Mouse (Mus musculus) cerebellum, adult 11-12 months (tissue): ENCODE results near the gene Gm45140.

Source experiments
- DNase-seq: peaks from one replicate; pipeline ENCODE4 v3.0.0; 2022

Gene Gm45140

DNA sequence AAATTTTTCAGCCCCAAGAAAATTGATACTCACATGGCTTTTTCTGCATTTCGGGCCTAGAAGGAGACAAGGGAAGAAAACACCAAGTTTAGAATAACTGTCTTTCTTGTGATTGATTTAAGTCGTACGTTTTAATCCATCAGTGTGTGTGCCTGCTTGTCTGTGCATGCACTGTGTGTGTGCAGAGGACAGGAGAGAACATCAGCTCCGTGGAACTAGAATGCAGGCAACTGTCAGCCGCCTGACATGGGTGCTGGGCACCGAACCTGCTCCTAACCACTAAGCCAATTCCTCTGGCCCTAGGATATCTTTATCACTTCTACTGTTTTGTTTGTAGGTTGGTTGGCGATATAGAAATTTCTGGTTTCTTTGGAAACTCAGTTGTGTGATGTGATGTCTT, at the start of gene Gm45140:
Gm45140 (minus strand) TSS at position 101 of the 400 bp plus-strand sequence.
- DNase-seq: no peak

DNA sequence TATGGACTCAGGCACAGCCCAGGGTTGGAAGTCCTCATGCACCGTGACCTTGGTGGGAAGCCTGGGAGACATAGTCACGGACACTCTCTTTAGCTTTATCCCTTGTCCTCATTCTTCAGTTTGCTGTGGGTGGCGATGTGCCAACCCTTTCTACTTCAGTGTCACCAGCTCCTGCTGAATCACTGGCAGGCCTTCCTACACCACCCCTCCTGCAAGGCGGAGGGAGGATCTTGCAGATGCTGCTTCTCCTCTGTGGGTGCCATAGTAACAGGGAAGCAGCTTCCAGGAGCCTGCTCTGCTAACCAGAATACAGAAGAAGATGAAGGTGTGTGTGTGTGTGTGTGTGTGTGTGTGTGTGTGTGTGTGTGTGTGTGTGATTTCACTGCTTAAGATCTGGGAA, 47.2 kb upstream of the Gm45140 start:
- no peak for DNase-seq

DNA sequence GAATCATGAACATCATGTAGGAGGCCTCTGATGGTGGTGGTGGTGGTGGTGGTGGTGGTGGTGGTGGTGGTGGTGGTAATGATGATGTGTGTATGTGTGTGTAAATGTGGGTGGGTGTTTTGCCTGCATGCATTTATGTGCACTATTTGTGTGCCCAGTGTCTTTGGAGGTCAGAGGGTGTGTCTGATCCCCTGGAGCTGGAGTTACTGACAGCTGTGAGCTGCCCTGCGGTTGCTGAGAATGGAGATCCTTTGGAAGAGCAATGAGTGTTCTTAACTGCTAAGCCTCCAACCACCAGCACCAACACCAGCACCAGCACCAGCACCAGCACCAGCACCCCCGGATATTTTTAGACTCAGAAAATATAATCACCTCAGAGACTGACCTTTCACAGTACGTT, 46.6 kb upstream of the Gm45140 start:
- DNase-seq: no peak

DNA sequence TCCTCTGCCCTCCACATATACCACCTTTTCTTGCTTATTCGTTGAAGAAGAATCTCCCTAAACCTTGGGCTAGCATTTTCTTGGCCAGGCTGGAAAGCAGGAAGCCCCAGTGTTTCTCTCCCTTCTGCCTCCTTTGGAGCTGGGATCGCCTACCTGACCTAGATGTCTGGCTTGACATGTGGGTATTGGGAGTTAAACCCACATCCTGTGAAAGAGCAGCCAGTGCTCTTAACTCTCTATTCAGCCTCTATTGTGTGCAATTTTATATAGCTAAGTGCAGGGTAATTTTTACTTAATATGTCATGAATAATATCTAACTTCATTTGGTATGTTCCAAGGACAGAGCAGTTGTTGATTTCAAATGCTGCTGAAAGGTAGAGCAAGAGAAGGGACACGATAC, 44.0 kb upstream of the Gm45140 start:
- DNase-seq: no peak

DNA sequence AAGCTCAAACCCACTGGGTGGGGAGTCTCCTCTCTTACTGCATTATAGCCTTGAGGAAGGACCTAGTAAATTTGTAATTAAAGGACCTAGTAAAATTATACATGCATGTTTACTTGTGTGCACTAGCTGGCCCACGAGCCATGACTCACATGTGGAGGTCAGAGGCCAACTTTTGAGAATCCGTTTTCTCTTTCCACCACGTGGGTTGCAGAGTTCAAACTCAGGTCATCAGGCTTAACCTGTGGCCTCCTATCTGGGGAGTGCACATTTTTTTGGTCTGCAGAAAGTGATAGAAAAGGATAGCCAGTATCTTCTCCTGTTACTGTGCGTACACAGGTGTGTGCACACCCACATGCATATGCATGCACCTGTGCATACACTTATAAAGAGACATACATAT, 43.4 kb upstream of the Gm45140 start:
- DNase-seq: no peak

DNA sequence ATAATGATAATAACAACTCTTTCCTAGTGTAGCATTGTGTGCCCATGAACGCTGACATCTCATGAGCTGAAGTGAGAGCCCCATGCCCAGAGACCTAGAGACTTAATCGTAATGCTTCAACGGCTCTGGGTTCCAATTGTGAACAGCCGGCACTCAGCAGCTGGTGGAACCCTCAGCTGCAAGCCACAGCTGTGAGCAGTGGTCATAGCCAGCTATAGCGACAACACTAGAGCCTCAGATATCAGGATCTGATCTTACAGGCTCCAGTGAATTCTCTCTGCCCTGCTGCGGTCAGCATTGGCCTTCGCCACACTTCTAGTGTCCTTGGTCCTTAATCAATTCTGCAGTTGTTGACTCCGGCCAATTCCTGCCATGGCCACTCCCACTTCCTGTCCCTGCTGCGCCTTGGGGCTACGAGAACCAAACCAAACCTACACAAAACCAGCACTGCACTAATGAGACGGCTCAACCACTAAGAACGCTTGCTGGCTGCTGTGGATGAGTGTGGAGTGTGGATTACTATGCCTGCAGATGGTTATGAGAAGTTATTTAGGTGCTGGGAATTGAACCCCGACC, 40.6 kb upstream of the Gm45140 start:
- DNase-seq: no peak

DNA sequence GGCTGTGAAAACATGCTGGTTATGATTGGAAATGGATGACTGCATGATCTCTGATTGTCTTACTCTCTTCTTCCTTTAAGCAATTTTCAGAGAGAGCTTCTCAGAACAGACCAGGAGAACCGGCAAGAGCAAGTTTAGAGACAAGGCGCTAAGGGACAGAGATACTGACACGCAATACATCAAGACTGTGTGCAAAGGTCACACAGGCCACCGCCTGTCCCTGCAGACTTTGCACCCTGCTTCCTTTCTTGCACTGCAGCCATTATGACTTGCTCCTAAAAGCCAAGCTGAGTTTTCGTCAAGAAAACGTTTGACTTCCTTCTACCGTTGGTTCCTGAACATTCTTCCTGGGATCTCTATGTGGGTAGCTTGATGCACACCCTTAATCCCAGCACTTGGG, 40.0 kb upstream of the Gm45140 start:
- DNase-seq: no peak

DNA sequence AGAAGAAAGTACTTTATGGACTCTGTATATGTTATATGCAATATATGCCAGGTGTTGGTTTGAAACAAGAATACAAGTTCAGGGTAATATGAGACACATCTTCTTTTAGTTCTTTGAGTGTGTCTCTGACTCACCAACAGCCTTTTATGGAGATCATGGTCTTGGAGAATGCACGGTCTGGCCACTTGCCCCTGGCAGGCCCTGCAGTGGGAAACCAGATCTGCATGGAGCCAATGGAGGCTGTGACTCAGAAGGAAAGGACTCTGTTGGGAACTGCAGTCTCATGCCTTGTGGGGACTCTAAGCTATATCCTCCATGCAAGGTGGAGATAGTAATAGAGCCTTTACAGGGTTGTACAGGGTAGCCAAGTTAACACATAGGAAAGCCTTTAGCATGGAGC, 39.5 kb upstream of the Gm45140 start:
- DNase-seq: no peak

DNA sequence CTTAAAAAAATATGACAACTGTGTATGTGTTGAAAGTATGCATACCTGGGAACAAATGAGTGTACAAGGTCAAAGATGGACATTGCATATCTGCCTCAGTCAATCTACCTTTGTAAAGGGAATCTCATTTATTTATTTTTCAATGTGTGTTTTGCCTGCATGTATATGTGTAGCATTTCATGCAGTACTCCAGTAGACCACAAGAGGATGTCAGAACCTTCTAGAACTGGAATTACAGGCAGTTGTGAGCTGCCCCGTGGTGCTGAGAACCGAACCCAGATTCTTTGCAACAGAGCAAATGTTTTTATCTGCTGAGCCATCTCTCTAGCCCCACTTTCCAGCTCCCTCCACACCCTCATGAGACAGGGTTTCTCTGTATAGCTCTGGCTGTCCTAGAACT, 38.4 kb upstream of the Gm45140 start:
- DNase-seq: no peak

DNA sequence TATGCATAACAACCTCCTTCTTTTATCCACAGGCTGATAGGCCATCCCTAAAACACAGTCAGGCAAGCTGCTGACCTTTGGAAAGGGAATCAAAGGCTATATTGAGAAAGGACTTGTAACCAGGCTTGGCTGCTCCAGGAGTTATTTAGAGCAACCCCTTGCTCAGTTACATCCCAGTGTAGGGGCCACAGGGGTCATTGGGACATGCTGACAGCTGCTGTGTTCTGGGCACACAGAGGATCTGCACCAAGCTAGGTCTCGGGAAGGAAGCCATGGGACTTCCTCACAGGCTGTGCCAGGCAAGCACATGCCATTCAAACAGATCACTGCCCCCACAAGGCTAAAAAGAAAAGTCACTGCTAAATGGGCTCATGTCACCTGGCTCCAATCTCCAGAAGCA, 37.5 kb upstream of the Gm45140 start:
- no peak for DNase-seq

DNA sequence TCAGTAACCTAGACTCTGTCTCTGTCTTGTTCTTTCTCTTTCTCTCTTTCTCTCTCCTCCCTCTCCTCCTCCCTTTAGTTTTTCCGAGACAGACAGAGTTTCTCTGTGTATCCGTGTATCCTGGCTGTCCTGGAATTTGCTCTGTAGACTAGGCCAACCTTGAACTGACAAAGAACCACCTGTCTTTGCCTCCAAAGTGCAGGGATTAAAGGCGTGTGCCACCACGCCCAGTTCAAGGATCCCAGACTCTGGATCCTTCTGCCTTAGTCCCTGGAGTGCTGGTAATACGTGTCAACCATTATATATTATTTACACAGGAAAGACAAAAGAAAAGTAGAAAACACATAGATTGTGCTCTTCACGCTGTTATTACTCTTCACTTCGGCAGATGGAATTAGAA, 35.6 kb upstream of the Gm45140 start:
- no peak for DNase-seq

DNA sequence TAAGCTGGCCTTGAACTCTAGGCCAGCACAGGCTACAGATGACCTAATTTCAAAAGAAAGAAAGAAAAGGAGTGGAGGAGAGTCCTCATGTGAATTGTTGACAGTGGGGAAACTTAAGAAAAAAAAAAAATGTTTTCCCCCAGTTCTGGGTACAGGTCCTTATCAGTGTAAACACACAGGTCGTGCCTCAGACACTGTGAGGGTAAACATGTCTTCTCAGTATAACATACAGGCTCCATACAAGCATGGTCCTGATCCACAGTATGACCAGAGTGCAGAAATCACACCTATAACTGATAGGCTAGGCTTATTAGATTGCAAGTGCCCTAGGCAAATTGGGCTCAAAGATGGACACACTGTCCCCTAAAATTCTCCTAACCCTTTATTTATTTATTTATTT, 34.8 kb upstream of the Gm45140 start:
- no peak for DNase-seq

DNA sequence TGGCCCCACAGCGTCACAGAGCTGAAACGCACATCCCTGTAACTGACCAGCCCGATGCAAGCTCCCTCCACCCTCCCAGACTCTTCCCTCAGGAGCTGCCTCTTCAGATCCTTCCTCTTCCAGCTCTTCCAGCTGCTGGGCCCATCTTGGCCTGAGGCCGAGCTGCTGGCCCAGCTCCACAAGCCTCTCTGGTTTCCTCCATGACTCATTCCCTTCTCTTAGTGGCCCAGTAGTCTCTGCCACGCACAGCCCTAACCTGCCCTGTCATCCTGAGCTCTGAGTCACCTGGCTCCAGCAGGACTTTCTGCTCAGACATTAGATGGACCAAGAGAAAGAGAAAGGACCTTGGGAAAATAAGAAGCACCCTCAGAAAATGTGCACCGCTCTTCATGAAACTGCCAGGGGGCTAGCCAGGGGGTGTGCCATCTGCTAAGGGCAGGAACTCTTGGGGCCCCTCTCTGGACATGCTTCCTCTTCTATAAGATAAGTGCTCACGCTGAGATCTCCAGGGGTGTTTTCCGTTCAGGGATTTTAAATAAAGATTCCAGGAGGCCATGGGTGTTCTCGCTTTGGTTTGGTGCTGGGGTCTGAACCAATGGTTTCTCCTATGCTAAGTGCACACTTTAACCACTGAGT, 33.4 kb upstream of the Gm45140 start:
- no peak for DNase-seq

DNA sequence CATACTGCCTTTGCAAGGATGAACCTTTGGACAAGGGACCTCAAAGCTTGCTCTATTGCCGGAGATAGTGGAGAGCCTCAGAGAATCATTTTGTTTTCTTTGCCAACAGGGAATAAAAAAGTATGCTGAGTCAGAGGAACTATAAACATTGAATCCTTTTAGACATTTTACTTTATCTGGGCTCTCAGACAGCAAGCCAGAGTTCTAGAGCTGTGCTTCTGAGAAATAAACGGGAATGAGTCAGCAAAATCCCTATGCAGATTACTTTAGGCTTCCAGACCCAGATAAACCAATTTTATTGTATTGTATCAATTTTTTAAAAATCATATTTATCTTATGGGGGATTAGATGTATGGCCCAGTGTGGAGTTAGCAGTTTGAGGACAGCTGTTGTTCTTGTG, 31.7 kb upstream of the Gm45140 start:
- DNase-seq: no peak

DNA sequence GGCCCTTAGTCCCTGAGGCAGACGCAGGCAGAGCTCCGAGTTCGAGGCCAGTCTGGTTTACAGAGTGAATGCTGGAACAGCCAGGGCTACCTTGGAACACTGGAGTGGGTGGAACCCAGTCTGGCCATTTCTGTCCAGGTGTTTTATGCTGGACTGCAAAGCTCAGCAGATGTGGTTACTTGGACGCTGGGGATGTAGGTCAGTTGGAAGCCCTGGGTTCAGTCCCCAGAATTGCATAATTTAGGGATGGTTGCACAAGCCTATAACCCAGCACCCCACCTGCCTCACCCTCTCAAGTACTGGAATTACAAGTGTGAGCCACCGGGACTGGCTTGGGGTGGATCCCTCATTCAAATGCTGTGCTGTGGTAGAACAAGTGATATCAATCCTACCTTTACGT, 30.6 kb upstream of the Gm45140 start:
- DNase-seq: no peak

DNA sequence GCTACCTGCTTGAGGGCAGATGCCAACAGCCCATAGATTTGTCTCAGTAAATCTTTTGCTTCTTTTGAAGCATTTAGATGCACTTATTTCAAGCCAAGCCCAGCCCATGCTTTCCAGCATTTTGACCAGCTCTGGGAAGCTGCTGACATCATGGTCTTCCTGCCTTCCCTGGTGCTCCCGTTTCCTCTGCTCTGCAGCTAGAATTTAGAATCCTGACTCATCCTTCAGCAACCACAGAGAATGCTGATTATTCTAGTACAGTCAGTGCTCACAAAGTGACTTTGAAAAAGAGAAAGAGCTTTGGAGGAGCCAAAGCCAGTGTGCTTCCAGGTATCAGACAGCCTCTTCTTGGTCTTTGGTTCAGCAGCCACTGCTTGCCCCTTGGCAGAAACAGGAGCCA, 21.5 kb upstream of the Gm45140 start:
- no peak for DNase-seq

DNA sequence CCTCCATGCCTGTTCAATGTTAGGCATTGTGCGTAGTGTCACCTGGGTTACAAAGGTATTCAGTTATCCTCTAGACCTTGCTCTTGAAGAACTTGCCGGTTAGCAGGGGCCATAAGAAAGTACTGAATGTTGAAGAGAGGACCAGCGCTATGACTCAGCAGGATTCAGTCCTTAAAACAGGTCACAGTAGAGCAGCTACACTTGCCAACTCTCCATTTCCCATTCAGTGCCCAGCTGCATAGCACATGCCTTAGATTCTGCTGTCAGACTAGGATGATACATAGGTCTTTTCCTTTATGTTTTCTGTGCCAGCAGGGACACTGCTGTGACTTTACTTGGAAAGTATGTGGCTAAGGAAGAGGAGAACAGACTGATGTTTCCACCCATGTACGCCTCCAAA, 17.9 kb upstream of the Gm45140 start:
- DNase-seq: no peak

DNA sequence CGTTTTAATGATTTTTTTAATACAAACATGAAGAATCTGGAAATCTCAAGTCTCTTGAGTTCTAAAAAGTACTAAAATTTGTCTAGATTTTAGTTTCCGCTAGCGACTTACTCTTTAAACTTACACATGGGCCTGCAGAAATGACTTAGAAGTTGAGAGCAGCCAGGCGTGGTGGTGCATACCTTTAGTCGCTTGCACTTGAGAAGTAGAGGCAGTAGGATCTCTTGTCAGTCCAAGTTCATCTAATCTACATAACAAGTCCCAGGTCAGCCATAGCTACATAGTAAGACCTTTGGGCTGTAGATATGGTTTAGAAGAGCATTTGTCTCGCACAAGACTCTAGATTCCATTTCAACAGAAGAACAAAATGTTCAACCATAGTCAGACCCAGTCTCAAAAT, 16.3 kb upstream of the Gm45140 start:
- DNase-seq: no peak

DNA sequence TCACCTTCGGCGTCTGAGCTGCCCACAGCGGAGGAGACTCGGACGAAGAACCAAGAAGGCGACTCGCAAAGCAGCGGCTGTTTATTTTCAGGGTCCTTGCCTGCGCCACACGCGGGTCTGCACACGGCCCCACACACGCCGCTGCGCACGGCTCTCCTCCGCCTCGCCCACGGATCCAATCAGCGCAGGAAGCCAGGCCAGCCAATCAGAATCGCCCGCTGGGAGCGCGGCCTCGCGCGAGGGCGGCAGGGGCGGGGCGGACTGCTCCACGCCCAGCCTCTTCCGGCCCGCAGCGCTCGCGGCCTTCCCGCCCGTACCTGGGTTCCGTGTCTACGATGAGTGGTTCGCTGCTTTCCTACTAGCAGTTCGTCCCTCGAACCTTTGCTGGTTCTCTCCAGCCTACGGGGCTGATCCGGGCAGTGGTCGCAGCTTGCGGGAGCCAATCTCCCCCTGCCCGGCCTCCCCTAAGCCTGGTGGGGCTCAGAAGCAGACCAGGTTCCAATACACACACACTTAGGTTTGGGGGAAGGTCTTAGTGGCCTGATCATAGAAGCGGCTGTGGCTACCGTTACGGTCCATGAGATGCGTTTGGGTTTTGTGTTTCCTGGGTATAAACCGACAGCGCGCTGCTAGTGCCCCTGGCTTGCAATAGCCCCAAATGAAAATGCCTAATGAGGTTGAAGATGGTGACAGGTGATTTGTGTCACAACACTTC, 15.5 kb upstream of the Gm45140 start, which contains the start of gene Cnbp:
Cnbp (minus strand) TSS at position 207 of the 715 bp plus-strand sequence.
- DNase-seq: peak; percentile 97

DNA sequence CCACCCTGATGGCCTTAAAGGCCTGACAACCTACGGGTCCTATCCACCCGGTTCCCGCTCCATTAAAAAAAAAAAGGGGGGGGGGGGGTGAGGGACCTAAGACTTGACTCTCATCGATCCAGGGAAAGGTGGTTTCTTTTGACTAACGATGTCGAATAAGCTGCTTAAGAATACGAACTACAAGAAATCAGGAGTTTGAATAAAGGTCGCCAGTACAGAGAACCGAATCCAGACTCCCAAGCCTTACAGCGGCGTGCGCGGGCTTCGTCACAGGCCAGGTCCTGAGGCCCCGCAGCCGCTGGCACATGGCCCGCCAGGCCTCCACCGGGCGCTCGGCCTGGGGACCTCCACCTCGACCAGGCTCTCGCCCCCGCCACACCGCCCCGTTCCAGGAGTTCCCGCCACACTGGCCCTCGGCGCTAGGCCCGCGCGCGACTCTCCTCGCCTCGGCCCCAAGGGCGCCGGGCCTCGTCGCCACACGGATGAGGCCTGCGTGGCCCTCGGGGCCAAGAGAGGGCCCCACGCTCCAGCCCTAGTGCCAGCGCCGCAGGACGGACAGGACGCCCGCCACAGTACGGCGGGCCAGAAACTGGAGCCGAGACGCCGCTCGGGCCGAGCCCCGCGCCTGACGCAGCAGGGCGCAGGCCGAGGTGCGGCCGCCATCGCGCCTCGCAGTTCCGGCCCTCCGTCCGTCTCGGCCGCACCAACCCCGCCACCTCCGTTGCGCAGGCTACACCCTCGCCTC, 14.7 kb upstream of the Gm45140 start:
- peak; percentile 77 for DNase-seq

DNA sequence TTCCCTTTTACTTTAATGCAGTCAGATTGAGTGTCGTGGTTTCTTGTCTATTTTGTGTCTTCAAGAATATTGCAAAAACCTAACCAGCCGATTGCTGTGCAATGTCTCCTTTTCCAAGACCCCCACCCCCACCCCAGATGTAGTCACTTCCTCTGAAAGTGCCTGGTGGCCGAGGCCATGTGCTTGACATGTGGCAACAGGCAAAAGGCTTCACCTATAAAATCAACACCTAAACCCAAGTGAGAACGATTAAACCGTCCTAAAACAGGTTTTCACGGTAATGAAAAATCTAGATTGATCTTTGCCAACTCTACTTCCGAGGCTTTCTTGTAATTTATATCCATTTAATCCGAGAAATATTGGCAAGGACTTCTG, 14.2 kb upstream of the Gm45140 start:
- no peak for DNase-seq

DNA sequence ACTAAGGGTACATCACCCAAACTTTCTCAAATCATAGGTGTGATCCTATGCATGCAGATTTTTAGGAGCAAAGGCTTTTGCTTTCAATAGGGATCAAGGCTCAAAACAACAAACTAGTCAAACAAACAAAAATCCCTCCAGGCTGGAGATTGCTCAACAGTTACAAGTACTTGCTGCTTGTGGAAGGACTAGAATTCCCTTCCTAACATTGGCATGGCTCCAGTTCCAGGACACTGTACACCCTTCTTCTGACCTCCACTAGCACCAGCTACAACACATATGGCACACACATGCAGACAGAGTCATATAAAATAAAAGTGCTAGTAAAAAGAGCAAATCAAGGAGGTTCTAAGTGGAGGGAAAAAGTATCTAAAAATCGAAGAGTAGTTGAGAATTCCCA, 11.2 kb upstream of the Gm45140 start:
- no peak for DNase-seq

DNA sequence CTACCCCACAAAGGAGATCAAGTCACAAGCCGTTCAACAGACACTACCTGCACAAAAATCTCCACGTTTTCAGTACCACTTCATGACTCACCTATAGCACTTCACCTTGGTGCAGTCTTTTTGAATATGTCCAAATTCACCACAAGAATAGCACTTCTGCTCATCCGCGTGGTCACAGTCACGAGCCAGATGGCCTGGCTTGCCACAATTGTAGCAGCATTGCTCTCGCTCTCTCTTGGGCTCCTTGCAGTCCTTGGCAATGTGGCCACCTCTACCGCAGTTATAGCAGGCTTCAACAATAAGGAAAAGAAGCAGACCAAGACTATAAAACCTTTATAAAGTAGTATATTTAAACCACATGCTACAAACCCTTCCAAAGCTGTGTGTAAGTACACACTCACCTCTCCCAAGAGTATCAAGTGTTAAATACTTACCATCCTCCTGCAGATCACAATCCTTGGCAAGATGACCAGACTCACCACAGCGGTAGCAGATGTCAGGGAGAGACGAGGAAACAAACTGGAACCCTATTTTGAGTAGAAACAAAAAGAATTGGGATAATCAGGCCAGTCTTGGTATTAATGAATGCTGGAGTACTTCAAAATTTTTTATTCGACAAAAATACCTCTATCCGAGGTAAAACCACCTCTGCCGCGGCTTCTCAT, 9.6 kb upstream of the Gm45140 start:
- DNase-seq: peak; percentile 72
